Mouse (Mus musculus): Measurements from ENCODE around the gene Gm45713.

- no peak for TF ChIP-seq GABPA (IDR thresholded peaks at IDR 0.05; ENCODE audit: low read depth, low read length)
- no peak for TF ChIP-seq TCF12 (IDR thresholded peaks at IDR 0.05; ENCODE audit: low read depth, low read length)
- TF ChIP-seq GATA1 (IDR thresholded peaks at IDR 0.05; ENCODE audit: low read depth, low read length), result no peak
- TF ChIP-seq MXI1 (IDR thresholded peaks at IDR 0.05; ENCODE audit: low read depth, low read length), result no peak
- TF ChIP-seq POLR2A (IDR thresholded peaks at IDR 0.05; ENCODE audit: control insufficient read depth in 1 of 2, insufficient read depth in 1 of 2, low read depth in 1 of 2, low read length in 2 of 2, poor library complexity in 1 of 2), result no peak
- no peak for TF ChIP-seq TAL1 (IDR thresholded peaks at IDR 0.05; ENCODE audit: low read length)
- no peak for TF ChIP-seq CTCF (IDR thresholded peaks at IDR 0.05 in 2 of 3, conservative IDR thresholded peaks at IDR 0.05 in 1 of 3; ENCODE audit: control insufficient read depth in 1 of 3, insufficient read depth in 1 of 3, low read depth in 2 of 3, low read length in 3 of 3, poor library complexity in 1 of 3, severe bottlenecking in 1 of 3)
- TF ChIP-seq EP300 (IDR thresholded peaks at IDR 0.05; ENCODE audit: low read depth in 1 of 2, low read length in 2 of 2), result no peak
- TF ChIP-seq MEF2A (IDR thresholded peaks at IDR 0.05; ENCODE audit: extremely low read depth, insufficient replicate concordance, low read depth, low read length, poor library complexity, severe bottlenecking), result no peak
- TF ChIP-seq POLR2AphosphoS2 (IDR thresholded peaks at IDR 0.05; ENCODE audit: low read length), result no peak
- no peak for TF ChIP-seq MAFK (IDR thresholded peaks at IDR 0.05; ENCODE audit: borderline replicate concordance, low read depth, low read length)
- no peak for TF ChIP-seq MAZ (IDR thresholded peaks at IDR 0.05; ENCODE audit: low read depth, low read length)
- no peak for TF ChIP-seq ZNF384 (IDR thresholded peaks at IDR 0.05; ENCODE audit: low read depth, low read length)
Observed at GRCm38 (mm10) chr7:45083300-45083890, 52.6 kb downstream of the Gm45713 start.

Data from MEL (cell line).